Mouse (Mus musculus) monocyte, adult 2 months (primary cell): Measurements from ENCODE around the gene Cdh13.

Experiments used
- DNase-seq, 2 experiments: peaks; one replicate each; pipeline ENCODE4 v3.0.0; 2022; ENCODE audit warnings: low spot score in 2 of 2, low read depth in 1 of 2

Cdh13 gene

GRCm38 (mm10) chr8:118552842-118553241 lies 269.3 kb downstream of the Cdh13 start:
- no peak for DNase-seq

- no peak for DNase-seq
Observed at GRCm38 (mm10) chr8:118564024-118564423, 280.5 kb downstream of the Cdh13 start.

GRCm38 (mm10) chr8:118565186-118565585 lies 281.7 kb downstream of the Cdh13 start:
- DNase-seq: no peak

GRCm38 (mm10) chr8:118565887-118566747 lies 282.6 kb downstream of the Cdh13 start:
- DNase-seq: no peak

- DNase-seq: no peak
Observed at GRCm38 (mm10) chr8:118569366-118569765, 285.8 kb downstream of the Cdh13 start.

GRCm38 (mm10) chr8:118581256-118581655 lies 297.7 kb downstream of the Cdh13 start:
- DNase-seq: no peak

GRCm38 (mm10) chr8:118582185-118582584 lies 298.7 kb downstream of the Cdh13 start:
- DNase-seq: no peak

- DNase-seq: no peak
Observed at GRCm38 (mm10) chr8:118587981-118588380, 304.4 kb downstream of the Cdh13 start.

- DNase-seq: no peak
Observed at GRCm38 (mm10) chr8:118596816-118597215, 313.3 kb downstream of the Cdh13 start.

GRCm38 (mm10) chr8:118601376-118601775 lies 317.8 kb downstream of the Cdh13 start:
- DNase-seq: no peak

GRCm38 (mm10) chr8:118602074-118602473 lies 318.5 kb downstream of the Cdh13 start:
- DNase-seq: no peak

GRCm38 (mm10) chr8:118611551-118611950 lies 328.0 kb downstream of the Cdh13 start:
- DNase-seq: no peak

GRCm38 (mm10) chr8:118618195-118618594 lies 334.7 kb downstream of the Cdh13 start:
- DNase-seq: no peak

GRCm38 (mm10) chr8:118626425-118626824 lies 342.9 kb downstream of the Cdh13 start:
- no peak for DNase-seq

- DNase-seq: no peak
Observed at GRCm38 (mm10) chr8:118627737-118628136, 344.2 kb downstream of the Cdh13 start.

- DNase-seq: no peak
Observed at GRCm38 (mm10) chr8:118628702-118629101, 345.2 kb downstream of the Cdh13 start.

- no peak for DNase-seq
Observed at GRCm38 (mm10) chr8:118635296-118636060, 351.9 kb downstream of the Cdh13 start.

GRCm38 (mm10) chr8:118639606-118640005 lies 356.1 kb downstream of the Cdh13 start:
- DNase-seq: no peak

GRCm38 (mm10) chr8:118641799-118642198 lies 358.3 kb downstream of the Cdh13 start:
- no peak for DNase-seq

GRCm38 (mm10) chr8:118648801-118649537 lies 365.4 kb downstream of the Cdh13 start:
- DNase-seq: no peak

GRCm38 (mm10) chr8:118649981-118650380 lies 366.4 kb downstream of the Cdh13 start:
- DNase-seq: no peak
